Mouse (Mus musculus): ENCODE results near the gene H2al1e. TPM values are rescaled to one million over a fixed set of nuclear protein-coding genes. Genes with fewer than 3 reads are reported as not detected.

The H2al1e gene
- not detected in 2 replicates for polyA plus RNA-seq (2015; fragmentation: Nextera tagmentation; extraction: Ambion mirVana)

GRCm38 (mm10) chrX:11311634-11312033 is at the start of gene H2al1e:
Gene H2al1e, plus strand, starts transcription at chrX:11311934.

GRCm38 (mm10) chrX:11298957-11299356 is 12.8 kb upstream of the H2al1e start, which contains the start of gene H2al1a:
Gene H2al1a, plus strand, starts transcription at chrX:11299257.

DNA sequence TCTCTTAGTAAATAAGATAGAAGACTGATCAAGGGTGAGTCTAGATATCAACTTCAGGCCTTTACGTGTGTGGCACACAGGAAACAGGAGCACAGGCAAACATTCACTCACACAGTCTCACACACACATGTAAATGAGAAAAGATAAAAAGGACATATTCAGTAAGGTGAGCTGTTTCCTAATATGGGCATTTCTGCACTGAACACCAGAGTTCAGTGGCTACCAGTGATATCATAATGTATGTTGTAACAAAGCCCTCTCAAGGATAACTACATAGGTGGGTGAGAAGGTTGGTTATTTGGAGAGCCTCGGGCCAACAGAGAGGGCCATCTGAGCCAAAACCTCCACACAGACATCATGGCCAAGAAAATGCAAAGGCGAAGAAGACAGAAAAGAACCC is 9.6 kb upstream of the H2al1e start, which contains the start of gene H2al1b:
TSS of gene H2al1b (plus strand) at position 301 of the 400 bp plus-strand sequence.

DNA sequence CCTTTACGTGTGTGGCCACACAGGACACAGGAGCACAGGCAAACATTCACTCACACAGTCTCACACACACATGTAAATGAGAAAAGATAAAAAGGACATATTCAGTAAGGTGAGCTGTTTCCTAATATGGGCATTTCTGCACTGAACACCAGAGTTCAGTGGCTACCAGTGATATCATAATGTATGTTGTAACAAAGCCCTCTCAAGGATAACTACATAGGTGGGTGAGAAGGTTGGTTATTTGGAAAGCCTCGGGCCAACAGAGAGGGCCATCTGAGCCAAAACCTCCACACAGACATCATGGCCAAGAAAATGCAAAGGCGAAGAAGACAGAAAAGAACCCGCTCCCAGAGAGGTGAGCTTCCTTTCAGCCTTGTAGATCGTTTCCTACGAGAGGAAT is 6.4 kb upstream of the H2al1e start, which contains the start of gene H2al1c:
TSS of gene H2al1c (plus strand) at position 301 of the 400 bp plus-strand sequence.

GRCm38 (mm10) chrX:11308524-11308923 is 3.2 kb upstream of the H2al1e start, which contains the start of gene H2al1d:
Gene H2al1d, plus strand, starts transcription at chrX:11308824.

DNA sequence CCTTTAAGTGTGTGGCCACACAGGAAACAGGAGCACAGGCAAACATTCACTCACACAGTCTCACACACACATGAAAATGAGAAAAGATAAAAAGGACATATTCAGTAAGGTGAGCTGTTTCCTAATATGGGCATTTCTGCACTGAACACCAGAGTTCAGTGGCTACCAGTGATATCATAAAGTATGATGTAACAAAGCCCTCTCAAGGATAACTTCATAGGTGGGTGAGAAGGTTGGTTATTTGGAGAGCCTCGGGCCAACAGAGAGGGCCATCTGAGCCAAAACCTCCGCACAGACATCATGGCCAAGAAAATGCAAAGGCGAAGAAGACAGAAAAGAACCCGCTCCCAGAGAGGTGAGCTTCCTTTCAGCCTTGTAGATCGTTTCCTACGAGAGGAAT is 3.1 kb downstream of the H2al1e start, which contains the start of gene H2al1f:
TSS of gene H2al1f (plus strand) at position 301 of the 400 bp plus-strand sequence.

GRCm38 (mm10) chrX:11317956-11318355 is 6.2 kb downstream of the H2al1e start, which contains the start of gene H2al1g:
Gene H2al1g, plus strand, starts transcription at chrX:11318256.

DNA sequence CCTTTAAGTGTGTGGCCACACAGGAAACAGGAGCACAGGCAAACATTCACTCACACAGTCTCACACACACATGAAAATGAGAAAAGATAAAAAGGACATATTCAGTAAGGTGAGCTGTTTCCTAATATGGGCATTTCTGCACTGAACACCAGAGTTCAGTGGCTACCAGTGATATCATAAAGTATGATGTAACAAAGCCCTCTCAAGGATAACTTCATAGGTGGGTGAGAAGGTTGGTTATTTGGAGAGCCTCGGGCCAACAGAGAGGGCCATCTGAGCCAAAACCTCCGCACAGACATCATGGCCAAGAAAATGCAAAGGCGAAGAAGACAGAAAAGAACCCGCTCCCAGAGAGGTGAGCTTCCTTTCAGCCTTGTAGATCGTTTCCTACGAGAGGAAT is 9.5 kb downstream of the H2al1e start, which contains the start of gene H2al1h:
TSS of gene H2al1h (plus strand) at position 301 of the 400 bp plus-strand sequence.

GRCm38 (mm10) chrX:11324359-11324758 is 12.6 kb downstream of the H2al1e start, which contains the start of gene H2al1i:
Gene H2al1i, plus strand, starts transcription at chrX:11324659.

GRCm38 (mm10) chrX:11327522-11327921 is 15.8 kb downstream of the H2al1e start, which contains the start of gene H2al1j:
Gene H2al1j, plus strand, starts transcription at chrX:11327822.

Other genes starting within 250 kb of the H2al1e start
- not detected in 2 replicates for gene H2al1a, start 12.7 kb upstream of the H2al1e start, polyA plus RNA-seq (2015; fragmentation: Nextera tagmentation; extraction: Ambion mirVana)
- gene H2al1b, start 9.5 kb upstream of the H2al1e start, polyA plus RNA-seq (2015; fragmentation: Nextera tagmentation; extraction: Ambion mirVana): not detected in 2 replicates
- gene H2al1c, start 6.3 kb upstream of the H2al1e start, polyA plus RNA-seq (2015; fragmentation: Nextera tagmentation; extraction: Ambion mirVana): not detected in 2 replicates
- gene H2al1d, start 3.1 kb upstream of the H2al1e start, polyA plus RNA-seq (2015; fragmentation: Nextera tagmentation; extraction: Ambion mirVana): not detected in 2 replicates
- not detected in 2 replicates for gene H2al1f, start 3.2 kb downstream of the H2al1e start, polyA plus RNA-seq (2015; fragmentation: Nextera tagmentation; extraction: Ambion mirVana)
- not detected in 2 replicates for gene H2al1g, start 6.3 kb downstream of the H2al1e start, polyA plus RNA-seq (2015; fragmentation: Nextera tagmentation; extraction: Ambion mirVana)
- not detected in 2 replicates for gene H2al1h, start 9.6 kb downstream of the H2al1e start, polyA plus RNA-seq (2015; fragmentation: Nextera tagmentation; extraction: Ambion mirVana)
- gene H2al1i, start 12.7 kb downstream of the H2al1e start, polyA plus RNA-seq (2015; fragmentation: Nextera tagmentation; extraction: Ambion mirVana): not detected in 2 replicates
- not detected in 2 replicates for gene H2al1j, start 15.9 kb downstream of the H2al1e start, polyA plus RNA-seq (2015; fragmentation: Nextera tagmentation; extraction: Ambion mirVana)

Measured in urinary bladder, postnatal 0 days (tissue).